Mouse (Mus musculus) brown adipose tissue, adult 24 weeks (tissue): ENCODE data around the gene Gm10964. TPM values are rescaled to one million over a fixed set of nuclear protein-coding genes. Genes with fewer than 3 reads are reported as not detected.

Experiments
- H3K27ac ChIP-seq: fragments of 200-500 bp; replicated peaks from 2 replicates; pipeline ENCODE4 v1.5.1; 2012; ENCODE audit warnings: low read depth, mild to moderate bottlenecking, low read length
- H3K4me1 ChIP-seq: fragments of 200-500 bp; 2 replicates; pipeline ENCODE4 v1.6.1; 2012; ENCODE audit warnings: low read length, mixed read lengths; ENCODE audit not compliant: control insufficient read depth, insufficient read depth, insufficient read length
- H3K4me3 ChIP-seq: fragments of 200-500 bp; 2 replicates; pipeline ENCODE4 v1.5.1; 2012; ENCODE audit warnings: low read depth, mild to moderate bottlenecking, low read length, moderate library complexity; ENCODE audit not compliant: insufficient read depth
- polyA plus RNA-seq: library from polyadenylated mRNA; stranded (reverse); fragments of >200 nt; gene quantifications from 2 replicates; pipeline ENCODE4 v1.2.4, GENCODE M21; 2012; ENCODE audit not compliant: missing spikeins, insufficient read depth, insufficient read length

Gm10964 gene
- not detected in 2 replicates for polyA plus RNA-seq

DNA sequence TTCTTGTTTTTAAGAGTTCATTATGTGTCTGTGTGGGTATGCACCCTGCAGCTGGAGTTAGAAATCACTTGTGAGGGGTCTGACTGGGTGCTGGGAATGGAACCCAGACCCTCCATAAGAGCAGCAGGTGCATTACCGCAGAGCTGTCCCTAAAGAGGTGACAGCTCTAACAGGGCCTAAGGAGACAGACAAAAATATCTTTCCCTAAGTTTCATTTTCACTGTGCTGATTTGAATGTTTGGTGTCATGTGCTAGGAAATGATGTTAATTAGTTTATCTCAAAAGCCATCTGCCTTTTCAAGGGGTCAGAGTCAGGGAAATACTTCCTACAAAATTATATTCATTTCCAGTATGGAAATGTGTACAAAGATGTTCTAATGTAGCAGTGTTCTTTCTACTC, at the start of gene Gm10964:
Gene Gm10964, plus strand, starts transcription at position 38 of the 400 bp plus-strand sequence.
- Histone ChIP-seq H3K4me1 (0 out of 2 replicates have a peak, but pooled peaks cover 2% of the 10 kb centered on the region), H3K27ac (no peak within 1 kb of the TSS), H3K4me3 (peak within 1 kb of the TSS; percentile 40; the same call in 1 of the 2 replicates)

- no peaks in the 10 kb centered on the region for H3K4me1 ChIP-seq
- no peak overlapping the region for H3K27ac ChIP-seq
- no peak overlapping the region for H3K4me3 ChIP-seq
Observed at GRCm38 (mm10) chr3:103690506-103690905, 48.7 kb upstream of the Gm10964 start.

GRCm38 (mm10) chr3:103695556-103695955, 43.6 kb upstream of the Gm10964 start:
- Histone ChIP-seq H3K27ac (no peak overlapping the region), H3K4me3 (no peak overlapping the region), H3K4me1 (no peaks in the 10 kb centered on the region)

- Histone ChIP-seq H3K27ac (no peak overlapping the region), H3K4me3 (no peak overlapping the region), H3K4me1 (no peaks in the 10 kb centered on the region)
Observed at GRCm38 (mm10) chr3:103696388-103696925, 42.7 kb upstream of the Gm10964 start.

DNA sequence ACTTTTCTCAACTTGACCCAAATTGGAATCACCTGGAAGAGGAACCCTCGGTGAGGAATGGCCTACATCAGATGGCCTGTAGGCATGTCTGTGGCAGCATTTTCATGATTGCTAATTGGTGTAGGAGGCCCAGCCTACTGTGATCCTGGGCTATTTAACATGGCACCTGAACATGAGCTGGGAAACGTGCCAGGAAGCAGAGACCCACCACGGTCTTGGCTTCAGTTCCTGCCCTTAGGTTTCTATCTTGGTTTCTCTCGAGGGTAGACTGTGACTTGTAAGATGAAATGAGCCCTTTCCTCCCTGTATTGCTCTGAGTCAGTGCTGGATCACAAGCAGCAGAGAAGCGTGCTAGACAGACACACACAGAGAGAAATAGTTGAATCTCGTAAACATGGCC, 34.5 kb upstream of the Gm10964 start:
- H3K4me3 ChIP-seq = no peak overlapping the region
- H3K4me1 ChIP-seq = no peaks in the 10 kb centered on the region
- H3K27ac ChIP-seq = no peak overlapping the region

DNA sequence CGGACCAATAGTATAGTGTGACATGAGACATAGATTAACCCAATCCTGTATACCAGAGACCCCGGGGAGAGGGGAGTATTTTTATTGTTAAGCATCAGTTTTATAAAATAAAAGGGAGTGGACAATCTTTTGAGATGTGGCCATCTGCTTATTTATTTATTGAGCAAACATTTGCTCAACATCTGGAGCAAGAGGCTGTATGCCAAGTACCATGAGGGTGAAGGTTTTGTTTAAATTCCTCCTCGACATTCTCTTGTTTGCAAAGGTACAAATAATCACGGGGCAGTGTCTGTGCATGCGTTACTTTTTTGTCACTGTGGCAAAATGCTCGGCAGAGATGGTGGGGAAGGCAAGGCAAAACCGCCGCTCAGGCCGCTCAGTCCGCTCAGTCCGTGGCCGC, 33.7 kb upstream of the Gm10964 start:
- no peak overlapping the region for H3K27ac ChIP-seq
- no peak overlapping the region for H3K4me3 ChIP-seq
- H3K4me1 ChIP-seq = no peaks in the 10 kb centered on the region

GRCm38 (mm10) chr3:103709470-103710040, 29.6 kb upstream of the Gm10964 start:
- no peaks in the 10 kb centered on the region for H3K4me1 ChIP-seq

DNA sequence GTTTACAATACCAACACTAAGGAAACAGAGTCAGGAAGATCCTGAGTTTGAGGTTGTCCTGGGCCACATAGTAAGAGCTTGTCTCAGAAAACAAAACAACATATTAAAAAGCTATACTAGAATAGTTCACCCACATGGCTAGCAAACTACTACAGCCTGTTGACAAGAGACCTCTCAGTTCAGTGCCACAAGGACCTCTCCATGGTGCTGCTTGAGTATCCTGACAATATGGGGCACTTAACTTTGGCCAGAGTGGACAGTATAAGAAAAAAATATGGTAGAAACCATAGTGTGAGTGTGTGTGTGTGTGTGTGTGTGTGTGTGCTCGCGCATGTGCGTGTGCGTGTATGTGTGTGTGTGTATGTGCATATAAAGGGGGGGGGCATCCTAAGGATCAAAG, 27.0 kb upstream of the Gm10964 start:
- no peak overlapping the region for H3K4me3 ChIP-seq
- H3K27ac ChIP-seq = no peak overlapping the region
- peaks cover 3% of the 10 kb centered on the region; the same call in 1 of the 2 replicates for H3K4me1 ChIP-seq

More at GRCm38 (mm10) chr3:103709470-103710040, 29.6 kb upstream of the Gm10964 start:
- no peak overlapping the region for H3K4me3 ChIP-seq
- no peak overlapping the region for H3K27ac ChIP-seq

- no peak overlapping the region for H3K27ac ChIP-seq
- peaks cover 3% of the 10 kb centered on the region; the same call in 1 of the 2 replicates for H3K4me1 ChIP-seq
- no peak overlapping the region for H3K4me3 ChIP-seq
Observed at GRCm38 (mm10) chr3:103714236-103714875, 24.8 kb upstream of the Gm10964 start.

DNA sequence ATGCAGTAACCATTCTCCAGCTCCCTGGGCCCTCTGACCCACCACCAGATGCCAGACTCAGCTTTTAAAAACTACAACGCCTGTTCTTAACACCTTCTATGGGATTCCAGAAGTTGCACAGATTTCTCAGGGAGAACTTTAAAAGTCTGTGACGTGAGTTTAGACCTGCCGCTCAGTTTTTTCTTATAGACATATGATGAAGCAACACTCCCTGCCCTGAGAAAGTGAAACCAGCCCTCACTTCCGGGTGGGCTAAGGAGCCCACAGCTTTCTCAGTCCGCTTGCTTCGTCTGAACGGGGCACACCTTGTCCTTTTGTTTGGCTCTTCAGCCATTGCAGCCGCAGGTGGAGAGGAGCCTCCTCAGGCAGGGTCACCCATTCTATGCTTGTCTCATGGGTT, 24.2 kb upstream of the Gm10964 start:
- no peak overlapping the region for H3K27ac ChIP-seq

DNA sequence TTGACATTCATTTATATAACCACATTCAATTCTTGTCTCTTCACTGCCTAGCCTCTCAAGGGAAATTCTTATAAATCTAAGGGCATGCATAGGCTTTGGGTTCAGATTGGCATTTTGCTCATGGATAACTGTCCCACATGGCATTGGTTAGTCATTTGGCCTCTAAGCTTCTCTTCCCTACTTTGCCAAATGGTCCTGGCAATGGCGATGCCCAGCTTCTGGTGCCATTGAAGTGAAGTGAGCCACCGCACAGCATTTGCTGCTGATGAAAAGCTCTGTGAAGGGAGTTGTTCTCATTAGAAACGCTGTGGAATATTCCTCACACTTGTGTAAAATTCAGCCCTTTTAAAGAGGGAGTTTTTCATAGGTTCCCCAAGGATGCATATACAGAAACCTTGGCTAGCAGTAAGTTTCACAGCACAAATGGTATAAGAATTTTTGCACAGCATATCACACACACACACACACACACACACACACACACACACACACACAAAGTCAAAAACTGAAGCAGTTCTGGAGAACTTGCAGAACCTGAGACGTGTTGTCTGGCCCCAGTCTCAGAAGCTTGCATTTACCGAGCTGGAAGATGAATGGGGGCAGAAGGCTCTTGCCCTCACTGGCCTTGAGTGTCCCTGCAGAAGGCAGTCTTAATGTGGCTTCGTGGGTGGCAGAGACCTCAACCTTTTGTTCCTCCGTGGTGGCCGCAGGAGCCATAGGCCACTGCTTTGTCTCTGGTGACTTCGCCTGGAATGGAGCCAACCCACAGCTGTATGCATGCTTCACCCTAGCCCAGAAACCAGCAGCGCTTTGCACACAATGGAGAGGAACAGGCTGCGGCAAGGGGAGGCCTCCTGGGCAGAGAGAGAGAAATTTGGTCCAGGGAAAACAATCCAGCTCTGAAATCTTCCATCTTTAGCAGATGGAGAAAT, 23.1 kb upstream of the Gm10964 start:
- Histone ChIP-seq H3K4me1 (peaks cover 3% of the 10 kb centered on the region; the same call in 1 of the 2 replicates), H3K4me3 (no peak overlapping the region), H3K27ac (no peak overlapping the region)

More for the DNA sequence above, 24.2 kb upstream of the Gm10964 start:
- no peak overlapping the region for H3K4me3 ChIP-seq
- H3K4me1 ChIP-seq = peaks cover 3% of the 10 kb centered on the region; the same call in 1 of the 2 replicates

GRCm38 (mm10) chr3:103716774-103717760, 22.1 kb upstream of the Gm10964 start:
- H3K4me1 ChIP-seq = peaks cover 3% of the 10 kb centered on the region; the same call in 1 of the 2 replicates
- H3K27ac ChIP-seq = no peak overlapping the region
- H3K4me3 ChIP-seq = no peak overlapping the region

DNA sequence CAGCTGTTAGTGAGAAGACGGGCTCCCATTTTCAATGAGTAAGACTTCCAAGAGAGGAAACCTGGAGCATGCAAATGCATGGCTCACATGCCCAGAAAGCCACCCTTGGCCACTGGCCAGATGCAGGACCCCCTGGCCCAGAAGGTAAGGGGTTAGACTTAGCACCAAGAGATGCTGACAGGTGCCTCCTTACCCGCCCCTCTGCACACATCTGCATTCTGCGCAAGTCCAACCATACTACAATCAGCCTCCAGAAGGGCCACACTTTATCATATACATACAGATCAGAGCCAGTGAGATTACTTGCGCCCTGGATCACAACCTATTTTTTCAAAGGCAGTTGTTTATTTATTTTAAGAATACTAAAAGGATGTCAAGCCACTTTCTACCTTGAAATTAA, 20.4 kb upstream of the Gm10964 start:
- H3K4me3 ChIP-seq = no peak overlapping the region
- H3K4me1 ChIP-seq = peaks cover 3% of the 10 kb centered on the region; the same call in 1 of the 2 replicates
- no peak overlapping the region for H3K27ac ChIP-seq

- no peaks in the 10 kb centered on the region for H3K4me1 ChIP-seq
- H3K27ac ChIP-seq = no peak overlapping the region
- H3K4me3 ChIP-seq = no peak overlapping the region
Observed at GRCm38 (mm10) chr3:103724137-103724536, 15.0 kb upstream of the Gm10964 start.
